Mouse (Mus musculus): ENCODE results near the gene Igfbp5. TPM values are rescaled to one million over a fixed set of nuclear protein-coding genes. Genes with fewer than 3 reads are reported as not detected.

Gene Igfbp5
- polyA plus RNA-seq, 2 experiments: 0.36 to 1.3 TPM

DNA sequence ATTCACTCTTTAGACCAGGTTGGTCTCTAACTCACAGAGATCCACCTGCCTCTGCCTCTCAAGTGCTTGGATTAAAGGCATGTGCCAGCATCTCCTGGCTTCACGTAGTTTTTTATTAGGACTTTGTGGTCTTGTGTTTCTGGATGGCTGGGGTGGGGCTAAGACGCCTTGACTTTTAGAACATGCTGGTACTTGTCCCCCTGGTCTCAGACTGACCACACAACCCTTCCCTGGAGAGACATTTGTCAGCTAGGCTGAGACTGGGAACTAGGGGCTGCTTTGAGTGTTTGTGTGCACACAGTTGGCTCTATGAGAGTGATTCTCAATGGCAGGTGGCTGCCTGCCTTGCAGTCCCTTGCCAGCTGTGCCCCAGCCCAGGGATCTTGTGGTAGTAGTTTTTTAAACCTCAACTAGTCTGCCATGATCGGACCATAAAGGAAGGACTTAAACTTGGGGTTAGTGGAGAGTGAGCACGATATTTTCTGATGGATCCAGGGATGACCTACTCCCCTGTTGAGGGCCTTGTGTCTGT is 26.8 kb downstream of the Igfbp5 start:
- Histone ChIP-seq H3K36me3 (replicated peaks; ENCODE audit: control insufficient read depth, insufficient read depth, low read depth) (no peaks in the 10 kb centered on the region), H3K9ac (replicated peaks) (no peak overlapping the region), H3K4me2 (ENCODE audit: low read depth) (no peak overlapping the region), H3K27ac (no peak overlapping the region), H3K4me3 (ENCODE audit: insufficient read depth in 1 of 2, low read depth in 2 of 2, low read length in 2 of 2) (no peak overlapping the region), H3K27me3 (ENCODE audit: control insufficient read depth, insufficient read depth, low read length) (no peaks in the 10 kb centered on the region), H3K4me1 (replicated peaks; ENCODE audit: control insufficient read depth in 2 of 2, insufficient read depth in 2 of 2, low read length in 1 of 2) (no peaks in the 10 kb centered on the region), H3K9me3 (ENCODE audit: control insufficient read depth, low read length) (no peaks in the 10 kb centered on the region)
- TF ChIP-seq CTCF (IDR thresholded peaks at IDR 0.05; ENCODE audit: low read depth): no peak
- no peak for TF ChIP-seq EP300 (IDR thresholded peaks at IDR 0.05; ENCODE audit: low read depth)
- WGBS (ENCODE audit: insufficient replicate concordance): 60% methylated on average over 4 of the region's 4 CpGs
- DNase-seq (ENCODE audit: low read depth in 3 of 3, low spot score in 3 of 3) (no peak), ATAC-seq (ENCODE audit: insufficient read depth) (no peak)

GRCm38 (mm10) chr1:72844675-72845074 is 30.0 kb downstream of the Igfbp5 start:
- H3K4me2 ChIP-seq (ENCODE audit: low read depth): no peak overlapping the region
- H3K4me3 ChIP-seq (ENCODE audit: insufficient read depth in 1 of 2, low read depth in 2 of 2, low read length in 2 of 2): no peak overlapping the region
- TF ChIP-seq CTCF (IDR thresholded peaks at IDR 0.05; ENCODE audit: low read depth): no peak
- no peak for TF ChIP-seq EP300 (IDR thresholded peaks at IDR 0.05; ENCODE audit: low read depth)
- no peaks in the 10 kb centered on the region for H3K36me3 ChIP-seq (replicated peaks; ENCODE audit: control insufficient read depth, insufficient read depth, low read depth)
- DNase-seq (ENCODE audit: low read depth in 3 of 3, low spot score in 3 of 3): no peak
- no peak for ATAC-seq (ENCODE audit: insufficient read depth)
- no peak overlapping the region for H3K9ac ChIP-seq (replicated peaks)
- H3K4me1 ChIP-seq (replicated peaks; ENCODE audit: control insufficient read depth in 2 of 2, insufficient read depth in 2 of 2, low read length in 1 of 2): no peaks in the 10 kb centered on the region
- H3K27ac ChIP-seq: no peak overlapping the region
- H3K27me3 ChIP-seq (ENCODE audit: control insufficient read depth, insufficient read depth, low read length): no peaks in the 10 kb centered on the region
- H3K9me3 ChIP-seq (ENCODE audit: control insufficient read depth, low read length): no peaks in the 10 kb centered on the region
- WGBS (ENCODE audit: insufficient replicate concordance): 57% methylated on average over 6 of the region's 6 CpGs

DNA sequence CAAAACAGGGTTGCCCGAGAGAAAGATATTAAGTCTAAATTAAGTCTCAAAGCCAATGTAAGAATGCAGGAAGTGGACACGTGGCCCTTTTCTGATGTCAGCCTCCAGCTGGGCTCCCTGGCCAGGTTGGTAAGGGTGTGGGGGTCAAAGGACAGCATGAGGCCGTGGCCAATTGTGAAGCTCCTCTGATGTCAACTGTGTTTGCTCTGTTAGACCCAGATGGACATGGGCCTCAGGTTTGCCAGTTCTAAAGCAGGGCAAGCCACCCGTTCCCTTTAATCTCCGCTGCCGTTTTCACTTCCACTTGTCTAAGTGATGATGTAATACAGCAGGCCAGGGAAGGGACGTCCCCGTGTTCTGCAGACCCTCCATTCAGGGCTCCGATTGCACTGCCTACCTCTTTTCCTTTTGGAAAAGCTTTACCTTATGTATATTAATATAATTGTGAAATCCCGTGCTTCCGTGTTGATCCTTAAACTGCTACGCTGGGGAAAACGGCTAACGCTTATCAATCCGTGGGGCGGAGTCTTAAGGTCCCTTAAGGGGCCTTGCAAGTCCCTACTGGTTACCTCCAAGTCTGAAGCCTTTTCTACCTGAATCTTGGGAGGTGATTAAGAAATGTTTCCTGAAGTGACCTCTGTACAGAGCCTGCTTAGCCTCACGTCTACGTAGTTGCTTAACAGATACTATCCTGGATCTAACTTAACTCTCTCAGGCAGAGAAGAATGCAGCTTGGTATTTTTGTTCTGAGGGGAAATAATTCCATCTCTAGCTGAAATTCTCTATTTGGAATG is 31.8 kb downstream of the Igfbp5 start:
- no peak overlapping the region for H3K4me3 ChIP-seq (ENCODE audit: insufficient read depth in 1 of 2, low read depth in 2 of 2, low read length in 2 of 2)
- H3K4me2 ChIP-seq (ENCODE audit: low read depth): no peak overlapping the region
- DNase-seq (ENCODE audit: low read depth in 3 of 3, low spot score in 3 of 3): no peak
- TF ChIP-seq CTCF (IDR thresholded peaks at IDR 0.05; ENCODE audit: low read depth) (no peak), EP300 (IDR thresholded peaks at IDR 0.05; ENCODE audit: low read depth) (no peak)
- H3K9me3 ChIP-seq (ENCODE audit: control insufficient read depth, low read length): no peaks in the 10 kb centered on the region
- H3K36me3 ChIP-seq (replicated peaks; ENCODE audit: control insufficient read depth, insufficient read depth, low read depth): no peaks in the 10 kb centered on the region
- H3K27ac ChIP-seq: no peak overlapping the region
- H3K27me3 ChIP-seq (ENCODE audit: control insufficient read depth, insufficient read depth, low read length): no peaks in the 10 kb centered on the region
- 73% methylated on average over 18 of the region's 18 CpGs for WGBS (ENCODE audit: insufficient replicate concordance)
- no peak for ATAC-seq (ENCODE audit: insufficient read depth)
- no peaks in the 10 kb centered on the region for H3K4me1 ChIP-seq (replicated peaks; ENCODE audit: control insufficient read depth in 2 of 2, insufficient read depth in 2 of 2, low read length in 1 of 2)
- H3K9ac ChIP-seq (replicated peaks): no peak overlapping the region

GRCm38 (mm10) chr1:72839791-72840190 is 34.9 kb downstream of the Igfbp5 start:
- WGBS (ENCODE audit: insufficient replicate concordance): 52% methylated on average over 7 of the region's 7 CpGs
- TF ChIP-seq CTCF (IDR thresholded peaks at IDR 0.05; ENCODE audit: low read depth) (no peak), EP300 (IDR thresholded peaks at IDR 0.05; ENCODE audit: low read depth) (no peak)
- no peak for ATAC-seq (ENCODE audit: insufficient read depth)
- H3K9ac ChIP-seq (replicated peaks): no peak overlapping the region
- H3K27me3 ChIP-seq (ENCODE audit: control insufficient read depth, insufficient read depth, low read length): no peaks in the 10 kb centered on the region
- H3K9me3 ChIP-seq (ENCODE audit: control insufficient read depth, low read length): no peaks in the 10 kb centered on the region
- H3K36me3 ChIP-seq (replicated peaks; ENCODE audit: control insufficient read depth, insufficient read depth, low read depth): no peaks in the 10 kb centered on the region
- no peak for DNase-seq (ENCODE audit: low read depth in 3 of 3, low spot score in 3 of 3)
- H3K4me3 ChIP-seq (ENCODE audit: insufficient read depth in 1 of 2, low read depth in 2 of 2, low read length in 2 of 2): no peak overlapping the region
- no peak overlapping the region for H3K27ac ChIP-seq
- H3K4me1 ChIP-seq (replicated peaks; ENCODE audit: control insufficient read depth in 2 of 2, insufficient read depth in 2 of 2, low read length in 1 of 2): no peaks in the 10 kb centered on the region
- H3K4me2 ChIP-seq (ENCODE audit: low read depth): no peak overlapping the region

DNA sequence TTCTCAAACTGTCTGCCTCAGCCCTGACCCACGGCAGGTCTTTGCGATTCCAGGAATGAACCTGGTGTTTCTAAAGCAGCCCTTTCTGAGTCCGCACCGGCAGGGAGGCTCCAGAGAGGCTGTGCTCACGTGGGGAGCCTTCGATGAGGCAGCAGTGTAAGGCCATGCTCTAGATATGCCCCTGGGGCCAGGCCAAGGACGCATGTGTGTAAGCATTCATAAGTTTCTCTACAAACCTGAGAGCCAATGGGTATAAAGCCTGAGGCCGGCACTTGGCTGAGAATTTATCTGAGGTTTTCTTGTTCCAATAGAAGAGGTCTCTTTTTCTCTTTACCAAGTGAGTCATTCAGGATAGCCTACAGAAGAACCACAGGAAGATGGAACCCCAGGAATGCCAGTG is 35.3 kb downstream of the Igfbp5 start:
- Histone ChIP-seq H3K4me3 (ENCODE audit: insufficient read depth in 1 of 2, low read depth in 2 of 2, low read length in 2 of 2) (no peak overlapping the region), H3K27ac (no peak overlapping the region), H3K9ac (replicated peaks) (no peak overlapping the region), H3K4me1 (replicated peaks; ENCODE audit: control insufficient read depth in 2 of 2, insufficient read depth in 2 of 2, low read length in 1 of 2) (no peaks in the 10 kb centered on the region), H3K4me2 (ENCODE audit: low read depth) (no peak overlapping the region), H3K9me3 (ENCODE audit: control insufficient read depth, low read length) (no peaks in the 10 kb centered on the region), H3K36me3 (replicated peaks; ENCODE audit: control insufficient read depth, insufficient read depth, low read depth) (no peaks in the 10 kb centered on the region), H3K27me3 (ENCODE audit: control insufficient read depth, insufficient read depth, low read length) (no peaks in the 10 kb centered on the region)
- DNase-seq (ENCODE audit: low read depth in 3 of 3, low spot score in 3 of 3): no peak
- ATAC-seq (ENCODE audit: insufficient read depth): no peak
- no peak for TF ChIP-seq CTCF (IDR thresholded peaks at IDR 0.05; ENCODE audit: low read depth)
- no peak for TF ChIP-seq EP300 (IDR thresholded peaks at IDR 0.05; ENCODE audit: low read depth)
- WGBS (ENCODE audit: insufficient replicate concordance): 63% methylated on average over 8 of the region's 8 CpGs

Data from liver, embryonic 14.5 days (tissue).